Mouse (Mus musculus) 416B (cell line): Measurements from ENCODE around the gene Bax.

ENCODE experiments used
- DNase-seq: peaks from one replicate; pipeline ENCODE4 v3.0.0; 2011; ENCODE audit warnings: low read depth

The Bax gene

DNA sequence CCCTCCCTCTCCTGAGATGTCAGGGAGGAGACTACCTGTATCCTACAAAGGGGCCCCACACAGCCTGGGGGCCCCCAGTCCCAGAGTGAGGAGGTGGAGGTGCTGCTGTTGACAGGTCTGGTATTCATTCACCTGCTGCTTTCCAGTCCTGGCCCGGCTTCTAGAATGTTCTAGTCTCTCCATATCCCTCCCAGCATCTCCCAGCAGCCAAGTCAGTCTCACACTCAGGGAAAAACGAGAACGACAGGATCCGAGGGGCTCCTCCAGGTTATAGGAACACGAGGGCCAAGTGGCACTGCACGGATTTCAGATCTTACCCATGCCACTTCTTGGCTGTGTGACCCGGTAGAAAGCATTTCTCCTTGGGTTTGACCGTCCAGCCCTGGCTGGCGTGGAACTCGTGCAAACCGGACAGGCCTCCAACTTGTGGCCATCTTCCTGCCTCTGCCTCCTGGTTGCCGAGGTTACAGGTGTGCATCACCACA is 51.9 kb downstream of the Bax start:
- DNase-seq = no peak

- DNase-seq = no peak
These were observed 52.6 kb downstream of the Bax start for GRCm38 (mm10) chr7:45413864-45414739.

DNA sequence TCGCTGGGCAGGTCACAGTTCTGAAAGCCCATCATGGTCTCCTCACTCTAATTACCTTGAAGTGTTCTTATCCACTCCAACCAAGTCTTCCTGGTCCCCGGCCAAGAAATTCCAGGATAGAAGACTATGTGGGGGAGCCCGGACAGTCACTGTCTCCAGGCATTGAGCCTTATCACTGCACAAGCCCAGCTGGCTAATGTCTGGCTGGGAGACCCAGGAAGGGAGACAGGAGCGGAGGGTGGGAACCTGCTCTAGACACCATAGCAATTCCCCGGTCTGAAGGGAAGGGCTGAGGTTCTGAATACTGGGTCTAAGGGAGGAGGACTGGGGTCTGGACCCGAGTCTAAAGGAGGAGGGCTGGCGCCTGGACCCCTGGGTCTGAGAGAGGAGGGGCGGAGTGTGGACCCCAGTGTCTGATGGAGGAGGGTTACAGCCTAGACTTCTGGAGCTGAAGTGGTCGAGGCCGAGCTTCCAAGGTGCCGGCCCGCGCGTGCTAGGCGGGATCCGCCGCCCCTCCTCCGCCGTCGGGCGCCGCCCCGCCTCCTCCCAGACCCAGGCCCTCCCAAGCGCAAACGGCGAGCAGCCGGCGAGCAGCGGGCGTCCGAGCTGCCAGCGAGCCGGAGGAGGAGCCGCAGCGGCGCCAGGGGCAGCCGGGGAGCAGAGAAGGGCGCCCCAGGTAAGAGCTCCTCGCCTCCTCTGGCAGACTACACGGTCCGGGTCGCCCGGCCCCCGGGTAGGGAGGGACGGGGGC is 53.4 kb downstream of the Bax start, which contains the start of gene Ntf5:
Gene Ntf5, plus strand, starts transcription at position 583 of the 751 bp plus-strand sequence.
- DNase-seq = no peak

- DNase-seq = no peak
These were observed 54.3 kb downstream of the Bax start for GRCm38 (mm10) chr7:45412421-45412820.
